Mouse (Mus musculus) hematopoietic multipotent progenitor cell, adult 10-12 weeks (in vitro differentiated cells): ENCODE results near the gene Abcg4. TPM values are rescaled to one million over a fixed set of nuclear protein-coding genes. Genes with fewer than 3 reads are reported as not detected.

Experiments
- polyA plus RNA-seq: library from polyadenylated mRNA; stranded (reverse); fragments of >175 nt; gene quantifications from 2 replicates; pipeline ENCODE4 v1.2.3, GENCODE M21; 2012; ENCODE audit warnings: low replicate concordance

The Abcg4 gene
- polyA plus RNA-seq, result 0.55 and 16.6 TPM in 2 replicates

DNA sequence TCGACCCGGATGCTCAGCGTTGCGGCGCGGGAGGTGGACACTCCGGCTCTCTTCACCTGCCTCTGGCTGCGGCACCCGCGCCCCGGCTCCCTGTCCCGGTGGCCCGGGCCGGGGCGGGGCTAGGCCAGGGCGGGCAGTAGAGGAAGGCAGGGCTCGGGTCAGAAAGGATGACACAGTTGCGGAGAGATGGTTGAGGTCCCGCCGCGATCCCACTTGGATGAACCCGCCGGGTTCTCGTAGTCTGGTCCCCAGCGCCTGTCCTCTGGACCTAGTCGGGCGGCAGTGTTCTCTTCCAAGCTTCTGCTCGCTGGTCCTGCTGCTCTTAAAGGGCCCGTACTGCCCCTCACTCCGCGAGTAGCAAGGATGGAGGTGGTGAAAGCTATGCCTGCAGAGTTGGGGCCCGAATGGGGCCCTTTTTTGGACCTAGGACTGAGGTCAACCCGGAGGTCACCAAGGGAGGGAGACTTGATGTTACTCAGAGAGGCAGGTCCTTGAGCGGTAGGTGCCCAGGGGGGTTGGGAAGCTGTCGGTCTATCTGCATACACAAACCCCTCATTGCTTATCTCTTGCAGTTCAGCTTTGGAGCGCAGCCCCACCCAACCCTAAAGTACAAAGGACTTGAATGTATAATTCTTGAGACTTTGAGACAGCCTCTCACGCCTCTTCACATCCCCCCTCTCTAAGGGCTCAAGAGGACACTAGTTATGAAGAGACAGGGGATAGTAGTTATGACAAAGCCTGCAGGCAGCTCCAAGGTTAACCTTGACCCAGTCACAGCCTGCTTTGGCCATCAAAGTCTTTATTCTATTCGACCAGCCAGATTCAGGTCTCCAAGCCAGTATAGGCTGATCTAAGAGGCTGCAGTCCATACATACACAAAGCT lies at the start of gene Abcg4:
Gene Abcg4, minus strand, starts transcription at position 540 of the 883 bp plus-strand sequence.

DNA sequence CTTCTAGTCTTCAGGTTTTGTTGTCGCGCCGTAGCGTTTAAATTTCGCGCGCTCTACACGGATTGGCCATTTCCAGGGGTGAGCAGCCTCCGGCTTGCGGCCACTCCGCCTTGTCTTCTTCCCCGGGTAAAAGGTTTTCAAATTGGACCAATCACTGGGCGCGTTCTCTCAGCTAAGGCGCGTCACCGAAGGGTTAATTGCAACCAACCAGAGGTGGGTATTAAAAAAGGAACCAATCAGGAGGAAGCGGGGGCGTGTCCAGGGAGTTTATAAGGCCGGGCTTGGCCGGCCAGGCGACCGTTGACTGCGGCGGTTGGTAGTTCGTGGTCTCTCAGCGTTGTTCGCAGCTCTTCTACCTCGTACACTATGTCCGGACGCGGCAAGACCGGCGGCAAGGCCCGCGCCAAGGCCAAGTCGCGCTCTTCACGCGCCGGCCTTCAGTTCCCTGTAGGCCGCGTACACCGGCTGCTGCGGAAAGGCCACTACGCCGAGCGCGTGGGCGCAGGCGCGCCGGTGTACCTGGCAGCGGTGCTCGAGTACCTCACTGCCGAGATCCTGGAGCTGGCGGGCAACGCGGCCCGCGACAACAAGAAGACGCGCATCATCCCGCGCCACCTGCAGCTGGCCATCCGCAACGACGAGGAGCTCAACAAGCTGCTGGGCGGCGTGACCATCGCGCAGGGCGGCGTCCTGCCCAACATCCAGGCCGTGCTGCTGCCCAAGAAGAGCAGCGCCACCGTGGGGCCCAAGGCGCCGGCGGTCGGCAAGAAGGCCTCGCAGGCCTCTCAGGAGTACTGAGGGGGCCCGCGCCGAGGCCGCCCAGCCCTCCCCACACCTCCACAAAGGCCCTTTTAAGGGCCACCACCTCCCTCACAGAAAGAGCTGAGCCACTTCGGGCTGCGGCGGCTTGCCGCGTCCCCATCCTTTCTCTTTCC lies 46.2 kb upstream of the Abcg4 start, which contains the start of gene H2afx:
Gene H2afx, plus strand, starts transcription at position 299 of the 935 bp plus-strand sequence.

DNA sequence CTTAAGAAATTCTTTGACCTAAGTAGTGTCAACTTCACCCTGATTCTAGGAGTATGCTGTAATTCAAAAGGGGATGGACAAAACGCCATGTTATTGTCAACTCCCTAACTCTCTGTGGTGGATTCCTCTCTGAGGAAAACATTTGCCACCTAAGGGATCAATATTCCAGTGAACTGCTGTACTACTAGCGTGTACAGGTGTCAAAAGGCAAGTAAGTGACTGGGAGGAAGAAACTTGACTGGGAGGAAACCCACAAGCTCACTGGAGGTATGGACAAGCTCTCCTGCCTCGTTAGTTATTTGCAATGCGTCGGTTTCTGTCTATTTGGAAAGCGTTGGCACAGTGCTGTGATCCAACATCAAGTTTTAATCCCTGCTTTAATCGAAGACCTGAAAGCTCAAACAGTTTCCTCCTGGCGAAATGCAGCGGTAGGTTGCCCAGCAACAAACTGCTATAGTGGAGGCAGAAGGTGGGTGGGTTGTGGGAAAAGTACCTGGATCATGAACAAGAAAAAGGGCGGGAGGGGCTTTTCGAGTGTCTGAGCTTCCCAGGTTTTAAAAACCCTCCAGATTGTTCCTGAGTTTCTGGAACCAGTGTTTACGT lies 37.5 kb upstream of the Abcg4 start, which contains the start of gene Dpagt1:
Gene Dpagt1, plus strand, starts transcription at position 252 of the 603 bp plus-strand sequence.

DNA sequence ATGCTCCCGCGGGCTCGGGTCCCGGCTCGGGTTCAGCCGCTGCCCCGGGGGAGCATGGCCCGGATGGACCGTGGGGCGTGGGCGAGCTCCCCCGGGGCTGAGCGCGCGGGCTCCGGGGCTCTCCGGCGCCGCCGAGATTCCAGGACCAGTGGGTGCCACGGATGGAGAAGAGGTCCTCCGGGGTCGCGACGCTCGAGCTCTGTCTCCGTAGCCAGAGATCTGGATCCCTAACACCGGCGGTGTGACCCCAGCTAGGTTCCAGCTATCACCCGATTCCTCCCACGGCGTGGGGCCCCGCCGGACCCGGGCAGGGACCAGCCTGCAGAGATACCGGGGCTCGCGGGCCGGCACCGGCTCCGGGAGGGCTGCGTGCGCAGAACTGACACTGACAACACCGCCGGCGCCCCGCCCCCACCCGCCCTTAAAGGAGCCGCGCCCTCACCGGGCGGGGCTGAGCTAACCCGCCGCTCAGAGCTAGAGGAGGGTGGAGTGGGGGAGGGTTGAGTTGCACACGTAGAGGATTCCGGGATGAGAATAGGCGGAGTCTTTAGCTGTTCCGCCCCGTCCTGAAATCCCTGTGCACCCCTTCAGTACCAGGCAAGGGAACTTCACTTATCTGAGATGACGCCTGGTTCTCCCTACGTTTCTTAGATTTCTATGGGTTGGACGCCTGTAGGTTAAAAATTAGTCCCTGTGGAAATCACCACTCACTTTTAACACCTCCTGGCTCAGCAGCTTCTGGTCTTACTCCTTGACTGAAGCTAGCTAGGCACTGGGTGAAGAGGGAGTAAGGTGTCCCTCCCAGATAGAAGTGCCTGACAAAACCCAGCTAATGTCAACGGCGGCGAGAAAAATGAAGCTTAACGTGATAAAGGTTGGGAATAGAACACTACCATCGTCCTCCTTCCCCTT lies 31.7 kb upstream of the Abcg4 start, which contains the start of gene C2cd2l:
Gene C2cd2l, minus strand, starts transcription at position 399 of the 912 bp plus-strand sequence.

DNA sequence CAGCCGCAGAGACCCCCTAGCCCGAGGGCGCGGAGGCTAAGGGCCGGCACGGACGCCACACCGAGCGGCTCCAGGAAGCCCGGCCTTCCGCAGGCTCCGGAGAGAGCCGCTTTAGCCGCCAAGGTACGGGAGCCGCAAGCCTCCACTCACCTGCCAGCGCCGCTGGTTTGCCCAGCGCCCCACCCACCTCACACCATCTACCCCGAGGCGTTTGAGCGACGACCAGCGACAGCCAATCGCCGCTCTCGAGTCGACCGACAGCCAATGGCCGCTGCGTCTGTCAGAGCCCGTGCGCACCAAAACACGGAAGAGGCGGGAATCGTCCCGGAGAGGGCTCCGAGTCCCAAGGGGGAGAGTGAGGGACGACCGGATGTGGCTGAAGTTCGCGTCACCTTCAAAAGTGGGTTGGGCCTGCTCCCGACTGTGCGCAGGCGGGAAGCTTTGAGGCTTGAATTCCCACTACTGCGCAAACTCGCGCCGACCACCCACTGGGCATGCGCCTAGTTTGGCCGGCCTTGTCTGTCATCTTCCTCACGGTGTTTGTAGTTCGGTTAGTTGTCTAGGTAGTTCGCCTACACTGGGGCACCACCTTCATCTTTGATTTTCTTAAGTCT lies 17.2 kb upstream of the Abcg4 start, which contains the start of gene Hinfp:
Gene Hinfp, minus strand, starts transcription at position 206 of the 614 bp plus-strand sequence.

DNA sequence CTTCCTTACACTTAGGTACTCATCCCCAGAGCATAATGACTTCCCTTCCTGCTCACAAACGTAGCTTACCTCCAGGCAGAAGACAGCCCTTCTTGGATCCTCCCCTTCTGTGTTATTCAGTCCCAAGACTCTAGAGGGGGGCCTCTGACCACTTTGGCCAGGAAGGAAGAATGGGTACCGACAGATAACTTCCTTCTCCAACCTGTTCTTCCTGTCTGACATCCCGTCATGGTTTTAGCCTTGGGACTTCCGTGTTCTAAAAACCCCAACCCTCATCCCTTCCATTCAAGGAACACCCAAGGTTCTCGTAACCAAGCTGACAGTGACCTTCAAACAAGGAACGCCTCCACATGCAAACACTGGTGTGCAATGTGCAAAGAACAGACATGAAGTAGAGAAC lies 20.0 kb downstream of the Abcg4 start, which contains the start of gene Nlrx1:
Gene Nlrx1, minus strand, starts transcription at position 168 of the 400 bp plus-strand sequence.

DNA sequence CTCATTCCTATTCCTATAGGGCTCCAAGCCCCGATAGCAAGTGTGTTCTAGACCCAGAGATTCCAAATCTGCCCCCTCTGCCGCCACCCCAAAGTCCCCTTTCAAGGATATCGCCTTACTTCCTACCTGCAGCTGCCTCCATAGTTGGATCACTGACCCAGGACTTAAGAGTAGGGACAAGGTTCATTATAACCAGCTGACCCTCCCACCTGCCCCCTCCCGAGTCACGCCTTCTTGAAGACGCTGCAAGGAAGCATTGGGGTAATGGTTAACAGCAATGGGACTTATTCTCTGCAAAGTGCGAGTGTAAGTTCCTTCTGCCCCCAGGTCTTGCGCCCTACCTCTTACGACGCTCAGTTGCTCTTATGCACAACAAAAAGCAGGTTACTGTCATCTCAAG lies 37.1 kb downstream of the Abcg4 start, which contains the start of gene Pdzd3:
Gene Pdzd3, minus strand, starts transcription at position 158 of the 400 bp plus-strand sequence.

DNA sequence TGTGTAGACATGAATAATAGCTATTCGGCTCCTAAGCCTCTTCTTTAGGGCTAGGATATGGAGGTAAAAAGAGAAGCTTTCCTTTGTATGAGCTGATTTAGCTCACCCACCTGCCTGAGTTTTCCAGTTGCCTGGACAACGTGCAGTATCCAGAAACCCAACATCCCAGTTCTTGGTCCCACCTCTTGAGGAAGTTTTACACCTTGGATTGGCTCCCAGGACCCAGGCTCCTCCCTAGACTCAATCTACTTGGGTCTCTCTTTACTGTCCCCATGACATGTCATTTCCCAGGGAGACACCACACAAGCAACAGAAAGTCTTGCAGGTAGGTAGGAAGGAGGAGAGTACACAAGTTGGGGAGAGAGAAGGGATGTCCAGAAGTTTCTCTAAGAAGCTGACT lies 48.0 kb downstream of the Abcg4 start, which contains the start of gene Ccdc153:
Gene Ccdc153, plus strand, starts transcription at position 278 of the 400 bp plus-strand sequence.

DNA sequence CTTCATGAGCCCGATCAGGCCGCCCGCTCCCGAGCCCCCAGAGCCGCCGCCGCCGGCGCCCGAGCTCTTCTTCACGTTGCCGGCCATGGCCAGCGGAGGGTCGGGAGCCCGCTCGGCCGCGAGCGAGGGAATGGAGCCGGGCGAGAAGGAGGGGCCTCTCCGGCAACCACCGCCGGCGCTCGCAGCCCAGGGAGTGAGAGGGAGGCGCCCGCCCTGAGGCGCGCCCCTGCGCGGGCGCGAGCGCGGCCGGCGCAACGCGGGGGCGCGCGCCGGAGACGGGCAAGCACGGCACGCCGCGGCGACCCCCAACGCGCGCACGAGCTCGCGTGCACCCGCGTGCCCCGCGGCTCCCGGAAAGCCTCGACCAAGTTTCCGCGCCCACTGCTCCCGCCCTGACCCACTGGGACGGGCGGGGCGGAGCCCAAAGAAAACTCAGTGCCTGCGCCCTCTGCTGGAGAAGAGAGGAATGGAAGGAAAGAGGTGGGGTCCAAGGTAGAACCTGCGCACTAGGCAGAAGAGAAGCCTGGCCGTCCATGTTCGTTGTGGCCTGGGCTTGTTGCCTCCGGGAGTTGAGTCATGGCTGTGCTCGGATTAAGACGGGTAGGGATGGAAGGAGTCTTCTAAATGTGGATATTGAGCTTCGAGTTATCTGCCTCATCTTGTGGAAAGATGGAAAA lies 54.5 kb downstream of the Abcg4 start, which contains the start of gene Cbl:
Gene Cbl, minus strand, starts transcription at position 248 of the 677 bp plus-strand sequence.

Other genes starting within 250 kb of the Abcg4 start
- 101 and 336 TPM in 2 replicates for gene Thy1, start 245.2 kb downstream of the Abcg4 start, polyA plus RNA-seq
- 1.7 and 4.3 TPM in 2 replicates for gene Usp2, start 221.6 kb downstream of the Abcg4 start, polyA plus RNA-seq
- gene Mfrp, start 186.9 kb downstream of the Abcg4 start, polyA plus RNA-seq, result not detected in 2 replicates
- 0.13 TPM in 1 of 2 replicates, not detected in the other for gene C1qtnf5, start 181.4 kb downstream of the Abcg4 start, polyA plus RNA-seq
- not detected in 2 replicates for gene Gm49380, start 175.1 kb downstream of the Abcg4 start, polyA plus RNA-seq
- gene Rnf26, start 175.1 kb downstream of the Abcg4 start, polyA plus RNA-seq, result 15.4 and 36.4 TPM in 2 replicates
- gene Mcam, start 154.1 kb downstream of the Abcg4 start, polyA plus RNA-seq, result 2.2 and 2.4 TPM in 2 replicates
- 24.4 and 63.9 TPM in 2 replicates for gene Cbl, start 54.6 kb downstream of the Abcg4 start, polyA plus RNA-seq
- gene Ccdc153, start 47.9 kb downstream of the Abcg4 start, polyA plus RNA-seq, result not detected in 2 replicates
- gene Pdzd3, start 37.1 kb downstream of the Abcg4 start, polyA plus RNA-seq, result 0.12 TPM in 1 of 2 replicates, not detected in the other
- 9.7 and 13.4 TPM in 2 replicates for gene Nlrx1, start 20.0 kb downstream of the Abcg4 start, polyA plus RNA-seq
- gene Hinfp, start 17.1 kb upstream of the Abcg4 start, polyA plus RNA-seq, result 6.5 and 11.9 TPM in 2 replicates
- gene C2cd2l, start 31.7 kb upstream of the Abcg4 start, polyA plus RNA-seq, result 71.2 and 157 TPM in 2 replicates
- 6.6 and 8.5 TPM in 2 replicates for gene Dpagt1, start 37.4 kb upstream of the Abcg4 start, polyA plus RNA-seq
- 328 and 392 TPM in 2 replicates for gene H2afx, start 46.1 kb upstream of the Abcg4 start, polyA plus RNA-seq
- 18.2 and 149 TPM in 2 replicates for gene Hmbs, start 55.6 kb upstream of the Abcg4 start, polyA plus RNA-seq
- 16.2 and 21.1 TPM in 2 replicates for gene Vps11, start 73.1 kb upstream of the Abcg4 start, polyA plus RNA-seq
- gene Hyou1, start 90.9 kb upstream of the Abcg4 start, polyA plus RNA-seq, result 28.2 and 32.0 TPM in 2 replicates
- gene Slc37a4, start 108.2 kb upstream of the Abcg4 start, polyA plus RNA-seq, result 8.0 and 12.1 TPM in 2 replicates
- 96.1 and 158 TPM in 2 replicates for gene Rps25, start 118.5 kb upstream of the Abcg4 start, polyA plus RNA-seq
- 8.7 and 13.4 TPM in 2 replicates for gene Trappc4, start 119.0 kb upstream of the Abcg4 start, polyA plus RNA-seq
- gene Ccdc84, start 130.0 kb upstream of the Abcg4 start, polyA plus RNA-seq, result 18.4 and 42.8 TPM in 2 replicates
- 0.65 and 3.6 TPM in 2 replicates for gene Foxr1, start 152.5 kb upstream of the Abcg4 start, polyA plus RNA-seq
- not detected in 2 replicates for gene Upk2, start 166.4 kb upstream of the Abcg4 start, polyA plus RNA-seq
- gene Bcl9l, start 194.2 kb upstream of the Abcg4 start, polyA plus RNA-seq, result 168 and 344 TPM in 2 replicates